Mouse (Mus musculus) forebrain, embryonic 10.5 days (tissue): ENCODE results near the gene Irak3. TPM values are rescaled to one million over a fixed set of nuclear protein-coding genes. Genes with fewer than 3 reads are reported as not detected.
"Not testable (repeated sequence)": the region's sequence is repeated elsewhere in the genome, so short reads cannot be mapped to it uniquely, and the experiment has no call there.

Source experiments
- DNase-seq: peaks from one replicate; pipeline ENCODE4 v3.0.0-alpha.2; 2017; ENCODE audit warnings: low spot score; ENCODE audit errors: extremely low spot score
- H3K27ac ChIP-seq: fragments of 300-500 bp; sonication (generic); 2 replicates; pipeline ENCODE4 v1.5.1; 2016; ENCODE audit warnings: mild to moderate bottlenecking
- H3K27me3 ChIP-seq: fragments of 300-500 bp; sonication (generic); 2 replicates; pipeline ENCODE4 v1.6.1; 2016; ENCODE audit warnings: mild to moderate bottlenecking; ENCODE audit not compliant: poor library complexity, severe bottlenecking
- H3K36me3 ChIP-seq: fragments of 300-500 bp; sonication (generic); replicated peaks from 2 replicates; pipeline ENCODE4 v1.6.1; 2016; ENCODE audit warnings: mild to moderate bottlenecking, moderate library complexity
- H3K4me1 ChIP-seq: fragments of 300-500 bp; sonication (generic); 2 replicates; pipeline ENCODE4 v1.6.1; 2016
- H3K4me3 ChIP-seq: fragments of 300-500 bp; sonication (generic); 2 replicates; pipeline ENCODE4 v1.5.1; 2016; ENCODE audit warnings: mild to moderate bottlenecking, moderate library complexity
- H3K9me3 ChIP-seq: fragments of 300-500 bp; sonication (generic); 2 replicates; pipeline ENCODE4 v1.6.1; 2016; ENCODE audit warnings: mild to moderate bottlenecking, moderate library complexity
- WGBS: fragments of 180-500 bp; shearing (Covaris S2); methylation state at CpG from one replicate; pipeline ENCODE4 v1.1.7; 2016; 5-methylcytosine and 5-hydroxymethylcytosine counted together
- polyA plus RNA-seq: library from polyadenylated mRNA; unstranded; fragments of >200 nt; fragmentation: Nextera tagmentation; extraction: Ambion mirVana; gene quantifications from 2 replicates; pipeline ENCODE4 v1.2.1, GENCODE M21; 2016

Irak3 gene
- polyA plus RNA-seq, 1 experiment from 2014 or later = 0.17 TPM

GRCm38 (mm10) chr10:120219578-120220359, 17.8 kb upstream of the Irak3 start:
- Histone ChIP-seq H3K27me3 (no peaks in the 10 kb centered on the region), H3K9me3 (no peaks in the 10 kb centered on the region), H3K4me1 (no peaks in the 10 kb centered on the region), H3K36me3 (peaks cover 46% of the 10 kb centered on the region), H3K4me3 (no peak overlapping the region), H3K27ac (no peak overlapping the region)
- no peak for DNase-seq
- WGBS = 88% methylated on average over 14 of the region's 14 CpGs

GRCm38 (mm10) chr10:120218996-120219395, 17.1 kb upstream of the Irak3 start:
- DNase-seq = no peak
- Histone ChIP-seq H3K4me1 (no peaks in the 10 kb centered on the region), H3K4me3 (no peak overlapping the region), H3K27me3 (no peaks in the 10 kb centered on the region), H3K36me3 (peaks cover 39% of the 10 kb centered on the region), H3K9me3 (no peaks in the 10 kb centered on the region), H3K27ac (no peak overlapping the region)
- WGBS = 96% methylated on average over 10 of the region's 10 CpGs

GRCm38 (mm10) chr10:120217099-120217498, 15.2 kb upstream of the Irak3 start:
- not testable (repeated sequence) for H3K27ac ChIP-seq, DNase-seq, H3K4me3 ChIP-seq, H3K27me3 ChIP-seq, H3K4me1 ChIP-seq, H3K9me3 ChIP-seq
- 81% methylated on average over 1 of the region's 1 CpGs for WGBS
- peaks cover 33% of the 10 kb centered on the region for H3K36me3 ChIP-seq

GRCm38 (mm10) chr10:120210096-120210495, 8.2 kb upstream of the Irak3 start:
- Histone ChIP-seq H3K4me3 (peak overlapping the region; percentile 83; the same call in 1 of the 2 replicates), H3K27ac (no peak overlapping the region), H3K36me3 (peaks cover 12% of the 10 kb centered on the region), H3K27me3 (no peaks in the 10 kb centered on the region), H3K4me1 (peaks cover 11% of the 10 kb centered on the region), H3K9me3 (peaks cover 8% of the 10 kb centered on the region; the same call in 1 of the 2 replicates)
- 92% methylated on average over 3 of the region's 3 CpGs for WGBS
- no peak for DNase-seq

GRCm38 (mm10) chr10:120209539-120209925, 7.6 kb upstream of the Irak3 start:
- no peak for DNase-seq
- Histone ChIP-seq H3K27me3 (no peaks in the 10 kb centered on the region), H3K4me1 (peaks cover 11% of the 10 kb centered on the region), H3K4me3 (peak overlapping the region; percentile 83), H3K27ac (no peak overlapping the region), H3K9me3 (peaks cover 8% of the 10 kb centered on the region; the same call in 1 of the 2 replicates), H3K36me3 (peaks cover 12% of the 10 kb centered on the region)
- WGBS = 76% methylated on average over 6 of the region's 6 CpGs

- Histone ChIP-seq H3K4me3 (peak overlapping the region; percentile 83), H3K27me3 (no peaks in the 10 kb centered on the region), H3K36me3 (peaks cover 12% of the 10 kb centered on the region), H3K27ac (peak overlapping the region; percentile 88), H3K4me1 (peaks cover 11% of the 10 kb centered on the region), H3K9me3 (peaks cover 8% of the 10 kb centered on the region; the same call in 1 of the 2 replicates)
- WGBS = 7% methylated on average over 53 of the region's 53 CpGs
- DNase-seq = peak; percentile 91
These were observed 6.9 kb upstream of the Irak3 start for GRCm38 (mm10) chr10:120208575-120209538.

- WGBS = 91% methylated on average over 8 of the region's 8 CpGs
These were observed 6.1 kb upstream of the Irak3 start for GRCm38 (mm10) chr10:120208015-120208414.

GRCm38 (mm10) chr10:120204591-120205210, 2.8 kb upstream of the Irak3 start:
- H3K27ac ChIP-seq = no peak overlapping the region
- peaks cover 19% of the 10 kb centered on the region for H3K4me1 ChIP-seq

More at GRCm38 (mm10) chr10:120208015-120208414, 6.1 kb upstream of the Irak3 start:
- Histone ChIP-seq H3K4me3 (peak overlapping the region; percentile 83; the same call in 1 of the 2 replicates), H3K9me3 (peaks cover 8% of the 10 kb centered on the region; the same call in 1 of the 2 replicates), H3K4me1 (peaks cover 11% of the 10 kb centered on the region), H3K36me3 (peaks cover 12% of the 10 kb centered on the region), H3K27me3 (peaks cover under 1% of the 10 kb centered on the region; the same call in 1 of the 2 replicates), H3K27ac (0 out of 2 replicates have a peak overlapping the region, but pooled peaks have one; percentile 88)
- DNase-seq = no peak

GRCm38 (mm10) chr10:120202467-120203250, 729 bp upstream of the Irak3 start:
- DNase-seq = no peak
- H3K27me3 ChIP-seq = peaks cover 51% of the 10 kb centered on the region
- H3K4me1 ChIP-seq = peaks cover 12% of the 10 kb centered on the region
- no peak overlapping the region for H3K4me3 ChIP-seq
- H3K9me3 ChIP-seq = no peaks in the 10 kb centered on the region
- WGBS = 78% methylated on average over 16 of the region's 16 CpGs
- no peaks in the 10 kb centered on the region for H3K36me3 ChIP-seq
- H3K27ac ChIP-seq = no peak overlapping the region

More at GRCm38 (mm10) chr10:120204591-120205210, 2.8 kb upstream of the Irak3 start:
- Histone ChIP-seq H3K9me3 (no peaks in the 10 kb centered on the region), H3K4me3 (no peak overlapping the region), H3K36me3 (no peaks in the 10 kb centered on the region), H3K27me3 (peaks cover 34% of the 10 kb centered on the region)
- WGBS = 84% methylated on average over 13 of the region's 13 CpGs
- no peak for DNase-seq

GRCm38 (mm10) chr10:120201131-120201921, 604 bp downstream of the Irak3 start, which contains the start of gene Tmbim4:
TSS of gene Tmbim4 (plus strand) at chr10:120201590.
- H3K9me3 ChIP-seq = no peaks in the 10 kb centered on the region
- peak; percentile 47 for DNase-seq
- H3K4me3 ChIP-seq = peak within 1 kb of the TSS; percentile 56
- H3K4me1 ChIP-seq = peaks cover 12% of the 10 kb centered on the region
- H3K27ac ChIP-seq = peak within 1 kb of the TSS; percentile 54
- 2% methylated on average over 65 of the region's 65 CpGs for WGBS
- no peaks in the 10 kb centered on the region for H3K36me3 ChIP-seq
- H3K27me3 ChIP-seq = peaks cover 51% of the 10 kb centered on the region
